Mouse (Mus musculus) E14TG2a.4 (cell line): ENCODE data around the gene Rnf114.

Experiments used
- CTCF ChIP-seq: conservative IDR thresholded peaks from 2 replicates; pipeline ENCODE4 v1.5.1; 2014; ENCODE audit warnings: low read length
- NANOG ChIP-seq: IDR thresholded peaks from 2 replicates; pipeline ENCODE4 v1.6.1; 2014; ENCODE audit warnings: borderline replicate concordance, low read length, mixed read lengths

- no peak for TF ChIP-seq CTCF
- TF ChIP-seq NANOG: no peak
These were observed 15.7 kb upstream of the Rnf114 start for GRCm38 (mm10) chr2:167476762-167477161.
